Mouse (Mus musculus): Measurements from ENCODE around the gene Ctnna3.

- no peak for TF ChIP-seq CTCF (IDR thresholded peaks at IDR 0.05; ENCODE audit: low read depth, low read length)
- no peak for TF ChIP-seq POLR2A (IDR thresholded peaks at IDR 0.05; ENCODE audit: extremely low read depth, insufficient read depth, low read length)
Observed at GRCm38 (mm10) chr10:63894612-63895011, 464.7 kb downstream of the Ctnna3 start.
